10 mouse cellular contexts compared by ENCODE assay signal in genomic region chr3:151836451-151836850, GRCm38 (mm10). TPM values are rescaled to one million over a fixed set of nuclear protein-coding genes. Genes with fewer than 3 reads are reported as not detected.
A peak's percentile ranks its signal among the peaks of the same experiment; 100 is the strongest.
DNase-seq lines count a peak whose midpoint lies in the region; ATAC-seq lines count a peak whose summit lies in the region.
"Had no signal": no experiment of that assay in that cellular context is flagged by ENCODE, and none has a peak within 500 bp of the region (broad histone marks: within the 10 kb centered on the region; RNA-seq: fewer than 3 reads in every experiment).

No protein-coding gene starts in this region.

- H3K36me3 ChIP-seq in heart, embryonic 11.5 days (ENCODE audit: control insufficient read depth, insufficient read depth, low read length) = no peaks in the 10 kb centered on the region
- no peaks in the 10 kb centered on the region for H3K36me3 ChIP-seq in embryonic facial prominence, embryonic 10.5 days (replicated peaks)
- H3K36me3 ChIP-seq in hindbrain, embryonic 14.5 days (replicated peaks; ENCODE audit: control insufficient read depth, insufficient read depth) = no peaks in the 10 kb centered on the region
- H3K36me3 ChIP-seq in midbrain, embryonic 12.5 days = no peaks in the 10 kb centered on the region

- H3K9me3 ChIP-seq in heart, embryonic 11.5 days (replicated peaks; ENCODE audit: control insufficient read depth, low read length) = no peaks in the 10 kb centered on the region
- H3K9me3 ChIP-seq in embryonic facial prominence, embryonic 10.5 days = no peaks in the 10 kb centered on the region
- no peaks in the 10 kb centered on the region for H3K9me3 ChIP-seq in hindbrain, embryonic 14.5 days (ENCODE audit: control insufficient read depth, low read length)
- H3K9me3 ChIP-seq in midbrain, embryonic 12.5 days = no peaks in the 10 kb centered on the region

- no peak overlapping the region; the same call in 1 of the 2 replicates for H3K9ac ChIP-seq in heart, embryonic 11.5 days (ENCODE audit: low read depth, low read length)
- H3K9ac ChIP-seq in hindbrain, embryonic 14.5 days = no peak overlapping the region
- H3K9ac ChIP-seq in midbrain, embryonic 12.5 days (replicated peaks) = no peak overlapping the region

- ATAC-seq in heart, embryonic 11.5 days (replicated peaks; ENCODE audit: insufficient number of reproducible peaks, low FRiP score, low TSS enrichment) = no peak
- no peak for ATAC-seq in hindbrain, embryonic 14.5 days (ENCODE audit: low FRiP score)
- ATAC-seq in midbrain, embryonic 12.5 days (ENCODE audit: low FRiP score, low read depth) = no peak; the same call in 1 of the 2 replicates

- no peaks in the 10 kb centered on the region for H3K4me1 ChIP-seq in heart, embryonic 11.5 days (ENCODE audit: control insufficient read depth, insufficient read depth, low read length)
- peaks cover 17% of the 10 kb centered on the region for H3K4me1 ChIP-seq in embryonic facial prominence, embryonic 10.5 days
- 0 out of 2 replicates have a peak, but pooled peaks cover 4% of the 10 kb centered on the region for H3K4me1 ChIP-seq in hindbrain, embryonic 14.5 days (replicated peaks; ENCODE audit: control insufficient read depth, insufficient read depth, low read length)
- H3K4me1 ChIP-seq in midbrain, embryonic 12.5 days = peaks cover 13% of the 10 kb centered on the region; the same call in 1 of the 2 replicates

- no peaks in the 10 kb centered on the region for H3K27me3 ChIP-seq in heart, embryonic 11.5 days (ENCODE audit: control insufficient read depth, insufficient read depth, low read length)
- H3K27me3 ChIP-seq in embryonic facial prominence, embryonic 10.5 days (replicated peaks; ENCODE audit: low read depth, poor library complexity, severe bottlenecking) = peaks cover 42% of the 10 kb centered on the region
- peaks cover 25% of the 10 kb centered on the region for H3K27me3 ChIP-seq in hindbrain, embryonic 14.5 days (ENCODE audit: control insufficient read depth, insufficient read depth, low read length)
- peaks cover 27% of the 10 kb centered on the region for H3K27me3 ChIP-seq in midbrain, embryonic 12.5 days

- H3K27ac ChIP-seq in heart, embryonic 11.5 days (ENCODE audit: low read depth, low read length) = no peak overlapping the region
- no peak overlapping the region for H3K27ac ChIP-seq in embryonic facial prominence, embryonic 10.5 days (replicated peaks)
- no peak overlapping the region for H3K27ac ChIP-seq in hindbrain, embryonic 14.5 days
- no peak overlapping the region for H3K27ac ChIP-seq in midbrain, embryonic 12.5 days (replicated peaks)

- no peak for DNase-seq in heart, postnatal 14 days
- DNase-seq in embryonic facial prominence, embryonic 10.5 days (ENCODE audit: low spot score) = no peak
- no peak for DNase-seq in hindbrain, embryonic 14.5 days (ENCODE audit: low spot score)
- no peak for DNase-seq in adrenal gland, postnatal 14 days
- no peak for DNase-seq in left cerebral cortex, adult 8-10 months (ENCODE audit: low spot score in 2 of 2)
- DNase-seq in c-Kit-positive CD71-positive TER-119-positive erythroid progenitor cells, embryonic 14.5 days (ENCODE audit: low spot score) = no peak
- DNase-seq: thymus, adult 2 months had no signal

- WGBS in heart, embryonic 11.5 days (ENCODE audit: insufficient replicate concordance) = 10% methylated on average over 5 of the region's 5 CpGs
- 6% methylated on average over 5 of the region's 5 CpGs for WGBS in embryonic facial prominence, embryonic 10.5 days
- WGBS in hindbrain, embryonic 14.5 days = 12% methylated on average over 5 of the region's 5 CpGs
- 3% methylated on average over 5 of the region's 5 CpGs for WGBS in midbrain, embryonic 12.5 days

- intact Hi-C loops in heart, postnatal 14 days (cut with DNase I) = loop anchor here (1.0 to 2.0 kb wide), 2 partner anchors 230 to 253 kb away; no protein-coding TSS in a partner anchor

- no peak overlapping the region for H3K4me3 ChIP-seq in heart, embryonic 11.5 days (ENCODE audit: low read depth, low read length)
- H3K4me3 ChIP-seq in embryonic facial prominence, embryonic 10.5 days = peak overlapping the region; percentile 70
- peak overlapping the region; percentile 37 for H3K4me3 ChIP-seq in hindbrain, embryonic 14.5 days (replicated peaks; ENCODE audit: low read length)
- H3K4me3 ChIP-seq in midbrain, embryonic 12.5 days = peak overlapping the region; percentile 51

- H3K4me2 ChIP-seq in heart, embryonic 11.5 days = peak overlapping the region; percentile 90
- peak overlapping the region; percentile 64 for H3K4me2 ChIP-seq in hindbrain, embryonic 14.5 days (replicated peaks)
- peak overlapping the region; percentile 90 for H3K4me2 ChIP-seq in midbrain, embryonic 12.5 days (replicated peaks)

RNA-seq across cellular contexts. Expression of gene Ptgfr, which starts 1.0 kb away (rescaled TPM):
- 0.80 and 1.1 TPM in 2 replicates for polyA plus RNA-seq in heart, embryonic 11.5 days (2014; fragmentation: Nextera tagmentation; extraction: Ambion mirVana)
- 1 to 10 TPM; 1.3 to 3.1 TPM for total RNA-seq in heart, postnatal 14 days (2021)
- 1.1 and 1.5 TPM in 2 replicates for polyA plus RNA-seq in embryonic facial prominence, embryonic 10.5 days (2016; fragmentation: Nextera tagmentation; extraction: Ambion mirVana)
- 0.82 and 0.87 TPM in 2 replicates for polyA plus RNA-seq in hindbrain, embryonic 14.5 days (2014; fragmentation: Nextera tagmentation; extraction: Ambion mirVana)
- polyA plus RNA-seq in midbrain, embryonic 12.5 days (2016; fragmentation: Nextera tagmentation; extraction: Ambion mirVana) = 0.35 and 1.5 TPM in 2 replicates
- total RNA-seq in adrenal gland, postnatal 14 days (2021) = 0.15 and 0.71 TPM in 2 replicates
- under 1 TPM; 0.57 to 1.00 (median 0.73) TPM for total RNA-seq in left cerebral cortex, adult 8-10 months (2022)
- total RNA-seq: neutrophil, adult 5-6 weeks had no signal
